Mouse (Mus musculus): ENCODE data around the gene Gm10643.

The Gm10643 gene

GRCm38 (mm10) chr8:84070667-84071066 lies 5.7 kb upstream of the Gm10643 start:
- DNase-seq = no peak

DNA sequence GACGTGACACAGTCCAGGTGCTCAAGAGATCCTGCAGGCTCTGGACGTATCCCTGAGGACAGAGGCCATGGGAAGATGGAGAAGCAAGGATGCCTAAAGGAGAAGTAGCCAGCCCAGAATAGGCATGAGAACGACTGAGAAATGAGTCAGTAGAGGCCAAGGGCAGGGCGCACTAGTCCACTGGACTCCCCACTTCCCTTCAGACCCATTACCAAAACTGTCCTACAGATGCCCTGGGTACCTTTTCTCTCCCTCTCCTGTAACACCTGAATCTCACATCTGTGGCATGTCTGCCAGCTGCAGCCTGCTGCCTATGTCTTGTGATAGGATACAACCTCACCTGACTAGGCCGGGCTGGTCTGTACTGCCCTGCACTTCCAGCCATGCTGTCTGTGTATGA lies 5.3 kb upstream of the Gm10643 start:
- DNase-seq = no peak

DNA sequence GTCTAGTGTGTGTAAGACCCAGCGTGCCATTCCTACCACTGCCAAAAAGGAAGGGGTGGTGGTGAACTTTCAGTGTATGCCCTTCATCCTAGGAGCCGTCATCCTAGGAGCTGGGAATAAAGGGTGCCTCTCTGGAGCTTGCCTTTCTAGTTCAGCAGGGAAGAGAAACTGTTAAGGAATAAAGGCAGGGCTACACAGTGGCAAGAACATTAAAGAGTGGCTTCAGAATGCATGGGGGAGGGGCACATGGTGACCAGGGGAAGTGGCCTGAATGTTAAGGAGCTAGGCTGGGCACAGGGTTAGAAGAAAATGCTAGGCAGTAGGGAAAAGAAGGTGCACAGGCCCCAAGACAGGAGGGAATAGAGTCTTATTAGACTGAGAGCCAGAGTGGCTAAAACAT lies 4.8 kb upstream of the Gm10643 start:
- DNase-seq = no peak

GRCm38 (mm10) chr8:84069169-84069568 lies 4.2 kb upstream of the Gm10643 start:
- no peak for DNase-seq

DNA sequence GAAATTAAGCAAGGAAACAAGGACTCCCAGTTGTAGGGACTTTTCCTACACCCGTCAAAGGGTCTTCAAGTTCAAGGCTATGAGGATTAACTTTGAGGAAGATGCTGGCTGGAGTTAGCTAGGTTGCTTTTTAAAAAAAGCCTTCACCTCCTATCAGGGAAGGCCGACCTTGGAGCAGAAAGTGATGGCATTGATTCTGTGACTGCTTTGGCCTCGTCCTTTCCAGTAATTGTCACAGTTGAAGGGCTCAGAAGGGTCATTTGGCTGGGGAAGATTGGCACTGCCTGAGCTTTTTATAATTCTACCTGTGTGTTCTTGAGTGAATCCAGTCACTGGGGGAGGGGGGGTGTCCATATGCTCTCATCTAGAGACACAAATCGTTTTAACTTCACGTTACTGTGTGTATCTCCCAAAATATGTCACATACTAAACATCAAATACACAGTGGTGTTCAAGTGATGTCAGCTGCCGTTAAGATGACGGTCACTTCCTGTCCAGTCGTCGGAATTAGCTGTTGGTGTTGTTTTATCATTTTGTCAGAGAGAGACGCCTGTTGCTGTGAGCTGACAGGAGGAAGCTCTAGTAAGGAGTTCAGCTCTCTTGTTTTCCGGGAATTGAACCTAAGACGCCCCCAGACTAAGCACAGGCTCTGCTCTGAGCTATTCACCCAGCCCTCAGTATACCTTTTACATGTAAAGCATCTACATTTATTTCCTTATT lies 3.5 kb upstream of the Gm10643 start:
- peak; percentile 37 for DNase-seq

- no peak for DNase-seq
These were observed 3.0 kb upstream of the Gm10643 start for GRCm38 (mm10) chr8:84067911-84068310.

- peak; percentile 93 for DNase-seq
These were observed 2.2 kb upstream of the Gm10643 start for GRCm38 (mm10) chr8:84067047-84067573.

- DNase-seq = peak; percentile 100
These were observed 1.5 kb upstream of the Gm10643 start, which contains the start of gene Rfx1 for GRCm38 (mm10) chr8:84066291-84066930. TSS of gene Rfx1 (plus strand) at chr8:84066834.

- no peak for DNase-seq
These were observed 628 bp upstream of the Gm10643 start for GRCm38 (mm10) chr8:84065457-84066072.

DNA sequence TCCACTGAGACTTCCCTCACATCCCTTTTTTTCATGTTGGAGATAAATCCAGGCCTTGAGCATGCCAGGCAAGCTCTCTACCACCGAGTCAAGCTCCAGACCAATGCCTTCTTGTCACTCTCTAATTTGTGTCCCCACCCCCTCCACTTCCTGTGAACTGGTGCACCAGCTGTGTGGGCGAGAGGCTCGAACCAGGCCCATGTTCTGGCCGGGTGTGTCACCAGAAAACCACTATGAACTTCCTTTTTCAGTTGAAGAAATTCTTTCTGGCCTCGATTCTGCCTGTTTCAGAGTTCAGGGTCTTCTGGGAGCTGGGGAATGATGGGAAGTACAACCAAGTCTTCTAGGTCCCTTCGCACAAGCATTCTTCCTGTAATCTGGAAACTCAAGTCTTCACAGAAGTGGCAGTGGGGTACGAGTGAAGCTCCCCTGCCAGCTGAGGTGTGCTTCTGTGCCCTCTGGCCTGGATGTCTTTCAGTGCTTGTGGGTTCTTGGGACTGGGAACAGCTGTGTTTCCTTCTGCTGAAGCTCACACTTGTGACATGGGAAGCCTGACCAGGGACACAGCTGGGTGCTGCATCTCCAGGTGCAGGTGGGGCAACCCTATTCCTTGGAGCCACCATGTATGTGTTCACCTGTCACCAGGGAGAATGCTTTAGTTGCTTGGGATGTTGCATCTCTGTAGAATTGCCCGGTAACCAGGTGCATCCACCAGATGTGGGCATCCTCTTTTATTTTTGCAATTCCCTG lies 901 bp downstream of the Gm10643 start:
- DNase-seq = no peak

GRCm38 (mm10) chr8:84060245-84060644 lies 4.7 kb downstream of the Gm10643 start:
- no peak for DNase-seq

- DNase-seq = no peak
These were observed 5.7 kb downstream of the Gm10643 start for GRCm38 (mm10) chr8:84059226-84059625.

DNA sequence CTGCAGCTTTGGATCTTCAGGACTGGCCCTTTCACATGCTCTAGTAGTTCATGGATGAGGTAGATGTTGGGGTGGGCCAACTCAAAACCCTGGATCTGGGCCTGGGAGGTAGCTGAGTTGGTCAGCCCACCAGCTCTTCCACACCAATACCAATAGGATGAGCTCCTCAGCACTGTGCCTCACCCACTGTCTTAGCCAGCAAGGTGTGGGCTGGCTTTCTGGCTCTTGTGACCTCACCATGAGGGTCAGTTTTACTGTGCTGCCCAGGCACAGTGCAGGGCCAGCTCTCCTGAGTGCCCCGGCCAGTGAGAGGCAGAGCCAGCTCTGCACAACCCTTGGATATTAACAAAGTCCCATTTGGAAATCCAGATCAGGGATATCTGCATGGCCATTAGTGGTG lies 7.1 kb downstream of the Gm10643 start:
- DNase-seq = no peak

DNA sequence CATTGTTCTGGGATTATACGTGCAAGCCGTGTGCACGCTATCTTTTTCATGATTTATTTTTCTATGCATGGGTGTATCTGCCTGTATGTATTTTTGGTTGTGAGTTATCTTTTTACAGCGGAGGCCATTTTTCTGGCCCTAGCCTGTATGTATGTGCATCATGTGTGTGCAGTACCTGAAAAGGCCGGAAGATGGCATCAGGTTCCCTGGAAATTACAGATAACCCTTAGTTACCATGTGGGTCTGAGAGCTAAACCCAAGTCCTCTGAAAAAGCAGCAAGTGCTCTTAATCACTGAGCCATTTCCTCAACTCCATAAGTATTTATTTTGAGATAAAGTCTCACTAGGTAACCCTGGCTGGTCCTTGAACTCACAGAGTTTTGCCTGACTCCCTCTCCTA lies 11.7 kb downstream of the Gm10643 start:
- no peak for DNase-seq

DNA sequence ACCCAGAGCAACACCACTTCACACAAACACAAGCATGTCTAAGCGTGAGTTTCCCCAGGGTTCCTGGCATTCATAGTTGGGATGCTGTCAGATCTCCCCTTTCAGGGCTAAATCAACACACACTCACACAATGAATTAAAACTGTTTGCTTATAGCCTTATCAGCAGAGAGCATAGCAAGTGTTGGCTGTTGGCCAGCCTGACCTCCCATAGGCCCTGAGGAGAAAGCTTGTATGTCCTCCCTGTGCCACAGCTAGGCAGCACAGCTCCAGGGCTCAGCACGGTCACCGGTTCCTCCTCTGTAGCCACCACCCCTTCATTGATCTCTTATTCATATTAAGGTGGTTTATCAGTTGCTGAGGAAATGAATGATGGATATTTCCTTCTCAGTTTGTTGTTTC lies 12.2 kb downstream of the Gm10643 start:
- no peak for DNase-seq

DNA sequence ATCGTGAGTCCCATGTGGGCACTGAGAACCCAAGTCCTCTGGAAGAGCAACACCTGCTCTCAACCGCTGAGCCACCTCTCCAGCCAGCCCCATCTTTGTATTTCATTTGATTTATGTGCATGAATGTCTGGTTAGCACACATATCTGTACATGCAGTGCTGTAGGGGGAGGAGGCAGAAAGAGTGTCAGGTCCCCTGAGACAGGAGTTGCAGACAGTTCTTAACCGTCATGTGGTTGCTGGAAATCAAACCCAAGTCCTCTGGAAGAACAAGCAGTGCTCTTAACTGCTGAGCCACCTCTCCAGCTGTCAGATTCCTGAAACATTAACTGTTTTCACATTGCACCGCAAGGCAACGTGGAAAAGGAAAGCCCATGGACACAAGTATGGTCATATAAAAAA lies 16.8 kb downstream of the Gm10643 start:
- DNase-seq = no peak

DNA sequence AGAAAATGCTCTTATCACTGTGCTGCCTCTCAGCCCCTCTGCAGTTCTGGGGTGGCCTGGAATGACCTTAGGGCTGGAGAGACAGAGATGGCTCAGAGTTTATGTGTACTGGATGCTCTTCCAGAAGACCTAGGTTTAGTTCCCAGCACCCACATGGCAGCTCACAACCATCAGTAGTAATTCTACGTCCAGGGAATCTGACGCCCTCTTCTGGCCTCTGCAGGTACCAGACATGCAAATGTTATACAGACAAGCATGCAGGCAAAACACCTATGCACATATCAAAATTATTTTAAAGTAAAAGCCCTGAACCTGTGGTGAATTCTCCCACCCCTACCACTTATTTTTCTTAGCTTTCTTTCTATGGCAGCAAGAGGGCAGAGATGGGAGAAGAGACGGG lies 18.4 kb downstream of the Gm10643 start:
- DNase-seq = no peak

- no peak for DNase-seq
These were observed 20.0 kb downstream of the Gm10643 start, which contains the start of gene Rln3 for GRCm38 (mm10) chr8:84044900-84045299. TSS of gene Rln3 (minus strand) at chr8:84045000.

- DNase-seq = no peak
These were observed 20.8 kb downstream of the Gm10643 start for GRCm38 (mm10) chr8:84044103-84044502.

GRCm38 (mm10) chr8:84042948-84043342 lies 22.0 kb downstream of the Gm10643 start:
- no peak for DNase-seq

GRCm38 (mm10) chr8:84042066-84042947 lies 22.6 kb downstream of the Gm10643 start, which contains the start of gene Il27ra:
TSS of gene Il27ra (minus strand) at chr8:84042589.
- DNase-seq = peak; percentile 33

- peak; percentile 79 for DNase-seq
These were observed 25.9 kb downstream of the Gm10643 start for GRCm38 (mm10) chr8:84039050-84039449.

All from cerebellum, adult 9-10 months (tissue).